Mouse (Mus musculus) kidney, embryonic 15.5 days (tissue): ENCODE measurements around the gene Heatr9. TPM values are rescaled to one million over a fixed set of nuclear protein-coding genes. Genes with fewer than 3 reads are reported as not detected.
"Not testable (repeated sequence)": the region's sequence is repeated elsewhere in the genome, so short reads cannot be mapped to it uniquely, and the experiment has no call there.

Source experiments
- ATAC-seq: fragments of 200-750 bp; cut with Nextera tagmentation; replicated peaks from 2 replicates; pipeline ENCODE4 v1.8.0; 2017; ENCODE audit warnings: moderate TSS enrichment; ENCODE audit not compliant: low FRiP score
- H3K27ac ChIP-seq: fragments of 300-500 bp; sonication (generic); 2 replicates; pipeline ENCODE4 v1.5.1; 2015; ENCODE audit warnings: mild to moderate bottlenecking, inconsistent platforms
- H3K27me3 ChIP-seq: fragments of 300-500 bp; sonication (generic); 2 replicates; pipeline ENCODE4 v1.6.1; 2015; ENCODE audit warnings: inconsistent platforms
- H3K36me3 ChIP-seq: fragments of 300-500 bp; sonication (generic); 2 replicates; pipeline ENCODE4 v1.6.1; 2015; ENCODE audit warnings: inconsistent platforms
- H3K4me1 ChIP-seq: fragments of 300-500 bp; sonication (generic); 2 replicates; pipeline ENCODE4 v1.6.1; 2015; ENCODE audit warnings: inconsistent platforms
- H3K4me2 ChIP-seq: fragments of 300-500 bp; sonication (generic); 2 replicates; pipeline ENCODE4 v1.6.1; 2015; ENCODE audit warnings: moderate library complexity, mild to moderate bottlenecking, inconsistent platforms
- H3K4me3 ChIP-seq: fragments of 300-500 bp; sonication (generic); replicated peaks from 2 replicates; pipeline ENCODE4 v1.5.1; 2015; ENCODE audit warnings: mild to moderate bottlenecking, inconsistent platforms
- H3K9ac ChIP-seq: fragments of 300-500 bp; sonication (generic); 2 replicates; pipeline ENCODE4 v1.6.1; 2015; ENCODE audit warnings: mild to moderate bottlenecking, inconsistent platforms
- H3K9me3 ChIP-seq: fragments of 300-500 bp; sonication (generic); replicated peaks from 2 replicates; pipeline ENCODE4 v1.6.1; 2016; ENCODE audit warnings: inconsistent platforms
- WGBS: fragments of 180-500 bp; shearing (Covaris S2); methylation state at CpG from one replicate; pipeline ENCODE4 v1.1.7; 2015; ENCODE audit warnings: mixed read lengths; 5-methylcytosine and 5-hydroxymethylcytosine counted together
- polyA plus RNA-seq: library from polyadenylated mRNA; unstranded; fragments of >200 nt; fragmentation: Nextera tagmentation; extraction: Ambion mirVana; gene quantifications from 2 replicates; pipeline ENCODE4 v1.2.1, GENCODE M21; 2015

Heatr9 gene
- polyA plus RNA-seq, 1 experiment from 2014 or later = not detected

GRCm38 (mm10) chr11:83551668-83552067 lies 29.7 kb upstream of the Heatr9 start:
- H3K4me2 ChIP-seq = no peak overlapping the region
- no peak for ATAC-seq
- no peaks in the 10 kb centered on the region for H3K9me3 ChIP-seq
- H3K27me3 ChIP-seq = no peaks in the 10 kb centered on the region
- H3K27ac ChIP-seq = no peak overlapping the region
- no peak overlapping the region for H3K9ac ChIP-seq
- 82% methylated on average over 5 of the region's 5 CpGs for WGBS
- no peaks in the 10 kb centered on the region for H3K36me3 ChIP-seq
- H3K4me3 ChIP-seq = no peak overlapping the region
- peaks cover 2% of the 10 kb centered on the region for H3K4me1 ChIP-seq

GRCm38 (mm10) chr11:83551037-83551436 lies 29.1 kb upstream of the Heatr9 start:
- H3K27me3 ChIP-seq, H3K9me3 ChIP-seq, H3K4me2 ChIP-seq, H3K36me3 ChIP-seq, ATAC-seq, H3K4me1 ChIP-seq, H3K4me3 ChIP-seq, H3K27ac ChIP-seq, H3K9ac ChIP-seq: not testable (repeated sequence)
- WGBS = 81% methylated on average over 7 of the region's 7 CpGs

- Histone ChIP-seq H3K27me3 (no peaks in the 10 kb centered on the region), H3K4me2 (no peak overlapping the region), H3K4me1 (no peaks in the 10 kb centered on the region), H3K27ac (no peak overlapping the region), H3K4me3 (no peak overlapping the region), H3K9me3 (no peaks in the 10 kb centered on the region), H3K36me3 (no peaks in the 10 kb centered on the region), H3K9ac (no peak overlapping the region)
- ATAC-seq = no peak
- 87% methylated on average over 5 of the region's 5 CpGs for WGBS
These were observed 28.2 kb upstream of the Heatr9 start for GRCm38 (mm10) chr11:83550186-83550632.

- H3K4me3 ChIP-seq = no peak overlapping the region
- no peak for ATAC-seq
- 48% methylated on average over 3 of the region's 3 CpGs for WGBS
- 0 out of 2 replicates have a peak, but pooled peaks cover 3% of the 10 kb centered on the region for H3K4me1 ChIP-seq
- H3K27ac ChIP-seq = no peak overlapping the region
- H3K9ac ChIP-seq = no peak overlapping the region
- no peaks in the 10 kb centered on the region for H3K36me3 ChIP-seq
- no peaks in the 10 kb centered on the region for H3K27me3 ChIP-seq
- H3K4me2 ChIP-seq = no peak overlapping the region
- H3K9me3 ChIP-seq = no peaks in the 10 kb centered on the region
These were observed 22.2 kb upstream of the Heatr9 start for GRCm38 (mm10) chr11:83544214-83544613.

- peaks cover 12% of the 10 kb centered on the region; the same call in 1 of the 2 replicates for H3K4me1 ChIP-seq
- no peaks in the 10 kb centered on the region for H3K36me3 ChIP-seq
- 89% methylated on average over 3 of the region's 3 CpGs for WGBS
- no peak for ATAC-seq
- no peak overlapping the region for H3K27ac ChIP-seq
- H3K9ac ChIP-seq = no peak overlapping the region
- H3K4me3 ChIP-seq = no peak overlapping the region
- H3K9me3 ChIP-seq = no peaks in the 10 kb centered on the region
- H3K27me3 ChIP-seq = no peaks in the 10 kb centered on the region
- H3K4me2 ChIP-seq = no peak overlapping the region
These were observed 19.4 kb upstream of the Heatr9 start for GRCm38 (mm10) chr11:83541415-83541814.

GRCm38 (mm10) chr11:83540931-83541330 lies 19.0 kb upstream of the Heatr9 start:
- H3K27ac ChIP-seq = no peak overlapping the region
- H3K4me1 ChIP-seq = peaks cover 12% of the 10 kb centered on the region; the same call in 1 of the 2 replicates
- H3K4me2 ChIP-seq = no peak overlapping the region
- WGBS = 86% methylated on average over 2 of the region's 2 CpGs
- H3K36me3 ChIP-seq = no peaks in the 10 kb centered on the region
- no peak overlapping the region for H3K4me3 ChIP-seq
- H3K27me3 ChIP-seq = no peaks in the 10 kb centered on the region
- H3K9ac ChIP-seq = no peak overlapping the region
- H3K9me3 ChIP-seq = no peaks in the 10 kb centered on the region
- ATAC-seq = no peak

- Histone ChIP-seq H3K4me1 (peaks cover 24% of the 10 kb centered on the region), H3K27me3 (no peaks in the 10 kb centered on the region), H3K9ac (no peak overlapping the region), H3K27ac (peak overlapping the region; percentile 72), H3K36me3 (no peaks in the 10 kb centered on the region), H3K9me3 (no peaks in the 10 kb centered on the region), H3K4me3 (no peak overlapping the region), H3K4me2 (no peak overlapping the region)
- peak; percentile 88 for ATAC-seq
- 52% methylated on average over 3 of the region's 3 CpGs for WGBS
These were observed 16.8 kb upstream of the Heatr9 start for GRCm38 (mm10) chr11:83538705-83539314.

GRCm38 (mm10) chr11:83536831-83537230 lies 14.9 kb upstream of the Heatr9 start:
- H3K9me3 ChIP-seq = no peaks in the 10 kb centered on the region
- ATAC-seq = no peak
- H3K4me2 ChIP-seq = no peak overlapping the region
- no peaks in the 10 kb centered on the region for H3K36me3 ChIP-seq
- H3K4me3 ChIP-seq = no peak overlapping the region
- no peak overlapping the region for H3K27ac ChIP-seq
- 52% methylated on average over 3 of the region's 3 CpGs for WGBS
- no peaks in the 10 kb centered on the region for H3K27me3 ChIP-seq
- H3K9ac ChIP-seq = no peak overlapping the region
- H3K4me1 ChIP-seq = peaks cover 24% of the 10 kb centered on the region

GRCm38 (mm10) chr11:83534609-83535423 lies 12.8 kb upstream of the Heatr9 start:
- no peak; the same call in 1 of the 2 replicates for ATAC-seq
- H3K4me2 ChIP-seq = peak overlapping the region; percentile 33
- H3K4me3 ChIP-seq = 0 out of 2 replicates have a peak overlapping the region, but pooled peaks have one; percentile 9
- WGBS = 30% methylated on average over 13 of the region's 13 CpGs
- no peaks in the 10 kb centered on the region for H3K27me3 ChIP-seq
- peaks cover 21% of the 10 kb centered on the region for H3K4me1 ChIP-seq
- peak overlapping the region; percentile 38 for H3K27ac ChIP-seq
- no peak overlapping the region for H3K9ac ChIP-seq
- no peaks in the 10 kb centered on the region for H3K36me3 ChIP-seq
- no peaks in the 10 kb centered on the region for H3K9me3 ChIP-seq

GRCm38 (mm10) chr11:83534143-83534542 lies 12.2 kb upstream of the Heatr9 start:
- peak overlapping the region; percentile 38 for H3K27ac ChIP-seq
- H3K36me3 ChIP-seq = no peaks in the 10 kb centered on the region
- H3K4me1 ChIP-seq = peaks cover 21% of the 10 kb centered on the region
- H3K4me2 ChIP-seq = peak overlapping the region; percentile 33
- no peak for ATAC-seq
- WGBS = 78% methylated on average over 8 of the region's 8 CpGs
- H3K4me3 ChIP-seq = no peak overlapping the region
- H3K9me3 ChIP-seq = no peaks in the 10 kb centered on the region
- no peaks in the 10 kb centered on the region for H3K27me3 ChIP-seq
- H3K9ac ChIP-seq = no peak overlapping the region

- no peaks in the 10 kb centered on the region for H3K36me3 ChIP-seq
- H3K27ac ChIP-seq = no peak overlapping the region
- peaks cover 12% of the 10 kb centered on the region for H3K4me1 ChIP-seq
- H3K9me3 ChIP-seq = no peaks in the 10 kb centered on the region
- 91% methylated on average over 1 of the region's 1 CpGs for WGBS
- ATAC-seq = no peak
- H3K27me3 ChIP-seq = no peaks in the 10 kb centered on the region
- no peak overlapping the region for H3K9ac ChIP-seq
- H3K4me2 ChIP-seq = no peak overlapping the region
- H3K4me3 ChIP-seq = no peak overlapping the region
These were observed 11.2 kb upstream of the Heatr9 start for GRCm38 (mm10) chr11:83533192-83533591.

- H3K4me2 ChIP-seq = no peak within 1 kb of the TSS
- no peak within 1 kb of the TSS for H3K4me3 ChIP-seq
- no peak for ATAC-seq
- WGBS = 86% methylated on average over 5 of the region's 5 CpGs
- no peaks in the 10 kb centered on the region for H3K27me3 ChIP-seq
- no peaks in the 10 kb centered on the region for H3K9me3 ChIP-seq
- H3K27ac ChIP-seq = no peak within 1 kb of the TSS
- H3K4me1 ChIP-seq = peaks cover 12% of the 10 kb centered on the region
- no peak within 1 kb of the TSS for H3K9ac ChIP-seq
- H3K36me3 ChIP-seq = no peaks in the 10 kb centered on the region
These were observed 8.4 kb upstream of the Heatr9 start, which contains the start of gene Ccl5 for GRCm38 (mm10) chr11:83530360-83530759. Gene Ccl5 (minus strand): TSS chr11:83530518.
